Mouse (Mus musculus) liver, embryonic 13.5 days (tissue): ENCODE data around the gene Ppa1. TPM values are rescaled to one million over a fixed set of nuclear protein-coding genes. Genes with fewer than 3 reads are reported as not detected.
"Not testable (repeated sequence)": the region's sequence is repeated elsewhere in the genome, so short reads cannot be mapped to it uniquely, and the experiment has no call there.

Experiments
- ATAC-seq: fragments of 200-750 bp; cut with Nextera tagmentation; 2 replicates; pipeline ENCODE4 v1.8.0; 2017; ENCODE audit warnings: low read depth, mild to moderate bottlenecking, moderate number of reproducible peaks, moderate library complexity
- DNase-seq: peaks from one replicate; pipeline ENCODE4 v3.0.0; 2022
- H3K27ac ChIP-seq: fragments of 300-500 bp; sonication (generic); 2 replicates; pipeline ENCODE4 v1.5.1; 2015; ENCODE audit warnings: moderate library complexity, mild to moderate bottlenecking, inconsistent platforms
- H3K27me3 ChIP-seq: fragments of 300-500 bp; sonication (generic); 2 replicates; pipeline ENCODE4 v1.6.1; 2015; ENCODE audit warnings: mild to moderate bottlenecking, inconsistent platforms
- H3K36me3 ChIP-seq: fragments of 300-500 bp; sonication (generic); 2 replicates; pipeline ENCODE4 v1.6.1; 2015; ENCODE audit warnings: mild to moderate bottlenecking, inconsistent platforms
- H3K4me1 ChIP-seq: fragments of 300-500 bp; sonication (generic); replicated peaks from 2 replicates; pipeline ENCODE4 v1.6.1; 2015; ENCODE audit warnings: inconsistent platforms
- H3K4me2 ChIP-seq: fragments of 300-500 bp; sonication (generic); 2 replicates; pipeline ENCODE4 v1.6.1; 2015; ENCODE audit warnings: inconsistent platforms, mild to moderate bottlenecking, moderate library complexity
- H3K4me3 ChIP-seq: fragments of 300-500 bp; sonication (generic); replicated peaks from 2 replicates; pipeline ENCODE4 v1.5.1; 2015; ENCODE audit warnings: mild to moderate bottlenecking, inconsistent platforms
- H3K9ac ChIP-seq: fragments of 300-500 bp; sonication (generic); 2 replicates; pipeline ENCODE4 v1.6.1; 2015; ENCODE audit warnings: mild to moderate bottlenecking, inconsistent platforms
- H3K9me3 ChIP-seq: fragments of 300-500 bp; sonication (generic); replicated peaks from 2 replicates; pipeline ENCODE4 v1.6.1; 2016; ENCODE audit warnings: inconsistent platforms
- WGBS: fragments of 180-500 bp; shearing (Covaris S2); methylation state at CpG from one replicate; pipeline ENCODE4 v1.1.7; 2015; ENCODE audit not compliant: insufficient replicate concordance; 5-methylcytosine and 5-hydroxymethylcytosine counted together
- polyA plus RNA-seq: library from polyadenylated mRNA; unstranded; fragments of >200 nt; fragmentation: Nextera tagmentation; extraction: Ambion mirVana; gene quantifications from 2 replicates; pipeline ENCODE4 v1.2.1, GENCODE M21; 2015

Ppa1 gene
- polyA plus RNA-seq, 1 experiment from 2014 or later: 140 TPM

DNA sequence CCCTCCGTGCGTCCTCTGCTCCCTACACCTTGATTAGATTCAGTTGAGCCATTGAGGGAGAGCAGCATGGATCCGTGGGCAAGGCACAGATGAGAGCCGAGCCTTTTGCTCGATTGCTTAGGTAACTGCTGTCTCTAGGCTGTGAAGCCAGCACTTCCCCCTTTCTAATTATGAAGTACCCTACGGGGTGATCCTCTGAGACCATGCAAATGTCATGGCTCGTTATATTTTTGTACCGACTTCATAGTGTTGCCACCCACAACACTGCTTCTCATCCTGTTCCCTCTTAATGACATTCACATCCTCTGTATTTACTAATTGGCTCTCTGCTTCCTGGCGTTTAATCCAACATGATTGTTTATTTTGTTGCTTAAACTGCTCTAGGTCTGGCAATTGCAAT lies 26.7 kb upstream of the Ppa1 start:
- no peak overlapping the region for H3K4me3 ChIP-seq
- H3K9me3 ChIP-seq: no peaks in the 10 kb centered on the region
- H3K36me3 ChIP-seq: no peaks in the 10 kb centered on the region
- no peak overlapping the region for H3K27ac ChIP-seq
- H3K27me3 ChIP-seq: peaks cover 25% of the 10 kb centered on the region
- no peak overlapping the region for H3K9ac ChIP-seq
- no peak for ATAC-seq
- no peak for DNase-seq
- WGBS: 36% methylated on average over 9 of the region's 9 CpGs
- no peak overlapping the region for H3K4me2 ChIP-seq
- peaks cover 12% of the 10 kb centered on the region for H3K4me1 ChIP-seq

DNA sequence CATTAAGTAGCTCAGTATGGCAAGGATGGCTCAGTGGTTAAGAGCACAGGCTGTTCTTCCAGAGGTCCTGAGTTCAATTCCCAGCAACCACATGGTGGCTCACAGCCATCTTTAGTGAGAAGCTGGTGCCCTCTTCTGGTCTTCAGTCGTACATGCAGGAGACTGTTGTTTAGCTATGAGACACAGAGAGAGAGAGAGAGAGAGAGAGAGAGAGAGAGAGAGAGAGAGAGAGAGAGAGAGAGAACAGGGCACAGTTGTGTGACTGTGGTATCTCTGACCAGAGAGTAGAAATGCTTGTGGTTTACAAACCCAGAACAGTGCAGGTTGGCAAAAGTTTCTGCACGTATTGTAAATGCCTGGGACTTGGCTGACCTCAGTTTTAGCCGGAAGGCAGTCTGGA lies 24.5 kb upstream of the Ppa1 start:
- peaks cover 32% of the 10 kb centered on the region for H3K27me3 ChIP-seq
- 63% methylated on average over 3 of the region's 3 CpGs for WGBS

DNA sequence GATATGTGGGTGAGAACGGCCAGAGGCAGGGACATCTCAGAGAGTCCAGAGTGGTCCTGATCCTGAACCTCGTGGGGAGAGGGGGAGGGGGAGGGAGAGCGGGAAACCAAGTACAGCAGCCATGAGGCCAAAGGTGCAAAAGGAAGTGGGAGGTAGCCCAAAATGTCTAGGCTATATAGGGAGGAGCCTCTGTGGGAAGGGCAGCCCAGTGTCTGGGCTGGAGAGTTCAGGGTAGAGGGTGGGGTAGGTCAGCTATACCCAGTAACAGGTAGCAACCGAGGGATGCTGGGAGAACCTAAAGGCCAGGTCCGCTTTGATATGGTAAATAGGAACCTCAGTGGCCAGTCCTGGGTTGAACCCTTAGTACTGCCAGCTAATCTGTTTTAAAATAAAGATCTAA lies 23.6 kb upstream of the Ppa1 start:
- H3K9me3 ChIP-seq: no peaks in the 10 kb centered on the region
- ATAC-seq (no peak), DNase-seq (no peak)
- no peaks in the 10 kb centered on the region for H3K36me3 ChIP-seq
- no peak overlapping the region for H3K27ac ChIP-seq
- no peak overlapping the region for H3K4me2 ChIP-seq
- H3K4me1 ChIP-seq: peaks cover 12% of the 10 kb centered on the region
- H3K9ac ChIP-seq: no peak overlapping the region
- H3K27me3 ChIP-seq: peaks cover 32% of the 10 kb centered on the region
- H3K4me3 ChIP-seq: no peak overlapping the region
- WGBS: 34% methylated on average over 5 of the region's 5 CpGs

More for the DNA sequence above, 24.5 kb upstream of the Ppa1 start:
- peaks cover 12% of the 10 kb centered on the region for H3K4me1 ChIP-seq
- H3K4me2 ChIP-seq, H3K27ac ChIP-seq, H3K4me3 ChIP-seq, ATAC-seq, H3K9me3 ChIP-seq, DNase-seq, H3K36me3 ChIP-seq, H3K9ac ChIP-seq: not testable (repeated sequence)

DNA sequence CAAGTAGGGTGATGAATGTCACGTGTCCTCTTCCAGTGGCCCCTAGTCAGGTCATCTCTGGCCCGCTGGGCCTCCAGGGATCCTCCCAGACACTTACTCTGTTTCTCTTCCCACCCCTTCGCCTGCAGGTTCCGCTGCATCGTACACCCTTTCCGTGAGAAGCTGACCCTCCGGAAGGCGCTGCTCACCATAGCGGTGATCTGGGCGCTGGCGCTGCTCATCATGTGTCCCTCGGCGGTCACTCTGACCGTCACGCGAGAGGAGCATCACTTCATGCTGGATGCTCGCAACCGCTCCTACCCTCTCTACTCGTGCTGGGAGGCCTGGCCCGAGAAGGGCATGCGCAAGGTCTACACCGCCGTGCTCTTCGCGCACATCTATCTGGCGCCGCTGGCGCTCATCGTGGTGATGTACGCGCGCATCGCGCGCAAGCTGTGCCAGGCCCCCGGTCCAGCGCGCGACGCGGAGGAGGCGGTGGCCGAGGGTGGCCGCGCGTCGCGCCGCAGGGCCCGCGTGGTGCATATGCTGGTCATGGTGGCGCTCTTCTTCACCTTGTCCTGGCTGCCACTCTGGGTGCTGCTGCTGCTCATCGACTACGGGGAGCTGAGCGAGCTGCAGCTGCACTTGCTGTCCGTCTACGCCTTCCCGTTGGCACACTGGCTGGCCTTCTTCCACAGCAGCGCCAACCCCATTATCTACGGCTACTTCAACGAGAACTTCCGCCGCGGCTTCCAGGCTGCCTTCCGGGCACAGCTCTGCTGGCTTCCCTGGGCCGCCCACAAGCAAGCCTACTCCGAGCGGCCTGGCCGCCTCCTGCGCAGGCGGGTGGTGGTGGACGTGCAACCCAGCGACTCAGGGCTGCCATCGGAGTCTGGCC lies 22.7 kb upstream of the Ppa1 start:
- no peak overlapping the region for H3K9ac ChIP-seq
- H3K4me1 ChIP-seq: peaks cover 12% of the 10 kb centered on the region
- H3K4me3 ChIP-seq: peak overlapping the region; percentile 26
- DNase-seq (no peak), ATAC-seq (no peak)
- 4% methylated on average over 74 of the region's 74 CpGs for WGBS
- H3K27ac ChIP-seq: no peak overlapping the region
- H3K4me2 ChIP-seq: peak overlapping the region; percentile 64
- H3K9me3 ChIP-seq: no peaks in the 10 kb centered on the region
- no peaks in the 10 kb centered on the region for H3K36me3 ChIP-seq
- peaks cover 32% of the 10 kb centered on the region for H3K27me3 ChIP-seq

DNA sequence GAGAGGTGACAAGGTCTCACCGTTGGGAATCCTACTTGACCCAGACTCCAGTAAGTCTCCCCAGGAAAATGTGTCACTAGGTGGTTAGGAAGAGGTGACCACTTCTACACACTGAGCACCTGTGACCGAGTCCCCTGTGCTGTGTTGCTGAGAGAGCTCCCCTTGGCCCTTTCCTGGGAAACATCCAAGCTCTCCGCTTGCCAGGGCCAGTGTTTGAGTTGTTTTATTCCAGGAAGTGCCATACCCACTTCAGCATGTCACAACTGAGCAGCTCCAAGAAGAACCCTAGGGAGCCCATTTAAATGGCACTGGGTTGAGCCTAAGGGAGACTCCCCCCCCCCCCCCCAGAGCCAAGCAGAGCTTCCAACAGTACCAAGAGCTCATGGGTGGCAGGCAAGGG lies 21.8 kb upstream of the Ppa1 start:
- no peak for ATAC-seq
- Histone ChIP-seq H3K9me3 (no peaks in the 10 kb centered on the region), H3K4me3 (no peak overlapping the region), H3K9ac (no peak overlapping the region), H3K4me1 (peaks cover 12% of the 10 kb centered on the region), H3K36me3 (no peaks in the 10 kb centered on the region), H3K27ac (no peak overlapping the region), H3K4me2 (no peak overlapping the region), H3K27me3 (peaks cover 32% of the 10 kb centered on the region)
- no peak for DNase-seq
- 79% methylated on average over 3 of the region's 3 CpGs for WGBS

DNA sequence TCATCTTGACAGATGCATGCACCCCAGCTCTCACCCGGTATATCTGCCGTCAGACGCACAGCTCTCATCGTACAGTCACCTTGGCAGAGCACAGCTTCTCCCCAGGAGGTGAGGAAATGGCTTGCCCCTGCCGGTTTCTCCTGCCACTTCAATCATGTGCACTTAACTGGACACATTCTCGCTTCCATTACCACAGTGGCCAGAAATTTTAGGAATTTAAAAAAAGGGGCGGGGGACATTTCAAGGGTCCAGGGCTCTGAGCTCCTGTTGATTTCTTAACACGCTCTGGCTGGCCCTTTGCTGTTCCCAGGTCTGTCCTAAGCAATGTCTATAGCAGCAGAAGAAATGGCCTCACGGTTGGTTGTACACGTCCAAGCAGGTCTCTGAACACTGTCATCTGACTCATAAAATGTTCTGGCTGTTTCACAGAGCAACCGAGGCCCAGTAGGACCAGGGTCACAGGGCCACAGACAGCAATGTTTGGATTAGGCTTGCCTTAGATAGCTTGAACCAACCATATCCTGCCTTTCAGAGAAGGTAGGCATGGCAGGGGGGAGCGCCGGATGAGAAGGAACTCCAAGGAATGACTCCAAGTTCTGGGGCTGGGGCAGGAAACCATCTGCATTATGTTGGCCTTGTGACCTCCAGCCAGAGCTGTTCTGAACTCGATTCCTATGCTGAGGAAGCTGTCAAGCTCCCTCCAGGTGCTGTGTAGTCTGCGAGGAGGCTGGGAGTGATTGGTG lies 21.0 kb upstream of the Ppa1 start:
- H3K36me3 ChIP-seq: no peaks in the 10 kb centered on the region
- peaks cover 12% of the 10 kb centered on the region for H3K4me1 ChIP-seq
- ATAC-seq (no peak), DNase-seq (no peak)
- H3K9me3 ChIP-seq: no peaks in the 10 kb centered on the region
- 69% methylated on average over 15 of the region's 15 CpGs for WGBS
- H3K27me3 ChIP-seq: peaks cover 32% of the 10 kb centered on the region
- no peak overlapping the region for H3K27ac ChIP-seq
- no peak overlapping the region for H3K4me2 ChIP-seq
- no peak overlapping the region for H3K4me3 ChIP-seq
- H3K9ac ChIP-seq: no peak overlapping the region

DNA sequence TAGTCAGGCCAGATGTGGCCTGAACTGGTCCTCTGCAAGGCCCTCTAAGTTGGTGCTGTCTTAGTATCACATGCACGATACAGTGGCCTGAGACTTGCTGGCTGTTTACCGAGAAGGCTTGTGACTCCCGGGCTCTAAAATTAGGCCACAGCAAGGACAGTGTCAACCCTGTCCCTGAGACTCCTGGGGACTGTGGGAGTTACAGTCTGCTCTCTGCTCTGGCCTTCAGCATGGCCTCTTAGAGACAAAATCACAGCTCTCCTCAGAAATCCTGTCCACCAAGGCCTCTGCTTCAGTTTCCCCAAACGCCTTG lies 20.5 kb upstream of the Ppa1 start:
- WGBS: 68% methylated on average over 4 of the region's 4 CpGs
- Histone ChIP-seq H3K9ac (no peak overlapping the region), H3K27ac (no peak overlapping the region), H3K4me3 (no peak overlapping the region), H3K4me1 (peaks cover 12% of the 10 kb centered on the region), H3K36me3 (no peaks in the 10 kb centered on the region), H3K9me3 (no peaks in the 10 kb centered on the region), H3K27me3 (peaks cover 32% of the 10 kb centered on the region), H3K4me2 (no peak overlapping the region)
- DNase-seq (no peak), ATAC-seq (no peak)

DNA sequence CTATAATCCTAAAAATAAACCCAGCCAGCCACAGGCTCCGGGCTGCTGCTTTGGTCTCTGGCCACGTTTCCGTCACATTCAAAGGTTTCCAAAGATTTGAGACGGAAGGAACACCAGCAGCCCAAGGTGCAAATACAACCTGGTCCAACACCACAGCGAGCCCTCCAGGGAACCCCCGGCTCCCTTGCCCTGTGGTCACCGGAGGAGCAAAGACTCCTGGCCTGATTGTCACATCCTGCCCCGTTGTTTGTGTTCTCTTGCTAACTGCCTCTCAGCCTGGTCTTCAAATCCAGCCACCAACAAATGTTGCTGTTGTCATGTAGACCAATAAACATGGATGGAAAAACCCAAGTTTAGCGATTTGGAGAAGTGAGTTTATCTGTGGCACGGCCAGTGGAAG lies 15.9 kb upstream of the Ppa1 start:
- ATAC-seq (no peak), DNase-seq (no peak)
- Histone ChIP-seq H3K27me3 (0 out of 2 replicates have a peak, but pooled peaks cover under 1% of the 10 kb centered on the region), H3K4me3 (no peak overlapping the region), H3K4me1 (no peaks in the 10 kb centered on the region), H3K27ac (no peak overlapping the region), H3K4me2 (no peak overlapping the region), H3K9ac (no peak overlapping the region), H3K9me3 (no peaks in the 10 kb centered on the region), H3K36me3 (no peaks in the 10 kb centered on the region)
- WGBS: 41% methylated on average over 10 of the region's 10 CpGs

DNA sequence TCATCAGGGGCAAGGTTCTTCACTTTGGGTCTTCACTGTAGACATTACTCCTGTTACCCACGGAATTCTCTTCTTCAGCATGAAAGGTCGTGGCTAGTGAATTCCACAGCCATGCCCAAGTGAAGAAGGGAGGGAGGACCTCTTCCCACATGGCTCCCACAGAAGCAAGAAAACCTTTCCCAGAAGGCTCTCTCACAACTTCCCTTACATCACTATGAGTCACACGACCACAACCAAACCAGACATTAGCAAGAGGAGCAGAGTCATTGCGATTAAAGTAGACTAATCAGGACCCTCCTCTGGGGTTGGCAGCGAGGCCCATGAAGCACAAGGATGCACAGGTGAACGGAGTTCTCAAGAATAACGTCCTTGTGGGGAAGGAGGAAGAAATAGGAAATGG lies 11.3 kb upstream of the Ppa1 start:
- DNase-seq: no peak
- Histone ChIP-seq H3K36me3 (no peaks in the 10 kb centered on the region), H3K9ac (no peak overlapping the region), H3K4me1 (no peaks in the 10 kb centered on the region), H3K27ac (no peak overlapping the region), H3K4me3 (no peak overlapping the region), H3K4me2 (no peak overlapping the region), H3K27me3 (no peaks in the 10 kb centered on the region), H3K9me3 (no peaks in the 10 kb centered on the region)
- WGBS: 55% methylated on average over 7 of the region's 7 CpGs
- no peak for ATAC-seq

DNA sequence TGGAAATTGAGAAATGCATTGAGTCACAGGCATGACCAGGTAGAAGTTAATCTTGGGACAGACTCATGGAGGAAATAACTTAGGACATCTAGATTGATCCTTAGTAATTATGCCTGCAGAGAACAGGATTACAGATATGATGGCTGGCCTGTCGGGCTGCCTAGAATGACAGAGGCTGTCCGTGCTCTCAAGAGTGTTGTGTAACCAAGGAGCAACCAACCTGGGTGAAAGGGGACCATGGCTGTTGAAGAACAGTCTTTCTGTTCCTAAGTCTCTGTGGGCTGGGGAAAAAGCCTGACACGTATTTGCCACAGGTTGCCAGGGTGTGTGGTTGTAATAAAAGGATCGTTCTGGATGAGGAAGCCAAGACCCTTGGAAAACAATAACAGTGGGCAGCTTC lies 8.0 kb upstream of the Ppa1 start:
- Histone ChIP-seq H3K27ac (no peak overlapping the region), H3K9me3 (no peaks in the 10 kb centered on the region), H3K27me3 (no peaks in the 10 kb centered on the region), H3K4me2 (no peak overlapping the region), H3K9ac (no peak overlapping the region), H3K4me1 (no peaks in the 10 kb centered on the region), H3K4me3 (no peak overlapping the region), H3K36me3 (no peaks in the 10 kb centered on the region)
- ATAC-seq (no peak), DNase-seq (no peak)
- WGBS: 51% methylated on average over 4 of the region's 4 CpGs

DNA sequence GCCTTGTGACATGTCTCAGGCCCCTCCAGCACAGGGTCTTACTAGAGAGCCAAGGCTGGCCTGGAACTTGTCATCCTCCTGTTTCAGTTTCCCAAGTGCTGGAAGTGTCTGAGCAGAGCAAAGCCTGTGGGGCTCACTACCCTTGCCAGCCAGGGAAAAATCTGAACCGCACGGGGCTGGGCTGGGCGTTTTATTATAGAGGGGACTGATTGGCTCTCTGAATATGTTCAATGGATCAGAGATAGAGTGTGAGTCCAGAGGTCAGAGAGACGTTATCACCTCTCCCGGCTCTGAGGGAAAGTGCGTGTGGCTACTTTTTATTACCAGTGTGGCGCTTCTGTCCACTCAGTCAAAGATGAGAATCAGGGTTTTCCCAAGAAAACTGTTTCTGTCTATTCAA lies 1.8 kb upstream of the Ppa1 start:
- H3K4me1 ChIP-seq: peaks cover 30% of the 10 kb centered on the region
- DNase-seq: no peak
- no peak overlapping the region for H3K4me3 ChIP-seq
- H3K27me3 ChIP-seq: peaks cover 3% of the 10 kb centered on the region; the same call in 1 of the 2 replicates
- 0 out of 2 replicates have a peak, but pooled peaks cover 4% of the 10 kb centered on the region for H3K36me3 ChIP-seq
- H3K9ac ChIP-seq: no peak overlapping the region
- no peak overlapping the region for H3K4me2 ChIP-seq
- H3K9me3 ChIP-seq: no peaks in the 10 kb centered on the region
- H3K27ac ChIP-seq: no peak overlapping the region
- ATAC-seq: no peak
- WGBS: 62% methylated on average over 7 of the region's 7 CpGs
